Mouse (Mus musculus) monocyte, adult 59 days (primary cell): ENCODE measurements around the gene Rap2b. TPM values are rescaled to one million over a fixed set of nuclear protein-coding genes. Genes with fewer than 3 reads are reported as not detected.

ENCODE experiments used
- total RNA-seq, 2 experiments: library from RNA; stranded (reverse); gene quantifications; one replicate each; pipeline ENCODE4 v1.2.4; 2023

The Rap2b gene
- 10 to 100 TPM; 30.9 to 33.7 TPM for total RNA-seq

GRCm38 (mm10) chr3:61361338-61361737 lies at the start of gene Rap2b:
TSS of gene Rap2b (plus strand) at chr3:61361638.

GRCm38 (mm10) chr3:61365779-61366373 lies 4.4 kb downstream of the Rap2b start, which contains the start of gene B430305J03Rik:
TSS of gene B430305J03Rik (minus strand) at chr3:61365951.

Other genes with a start within 250 kb of the Rap2b start
- gene B430305J03Rik, start 4.3 kb downstream of the Rap2b start, total RNA-seq: 1 to 10 TPM; 1.4 to 2.2 TPM